Mouse (Mus musculus) mouse trophoblast stem cell (cell line): Measurements from ENCODE around the gene Selenoo.

Experiments
- in situ Hi-C, 2 experiments: fragments of 300-500 bp; cut with MseI, MboI; formaldehyde crosslinking; loops; 2 replicates in 1 of 2; 3 replicates in 1 of 2; pipeline ENCODE4 v1.15.1; 2025

Gene Selenoo

DNA sequence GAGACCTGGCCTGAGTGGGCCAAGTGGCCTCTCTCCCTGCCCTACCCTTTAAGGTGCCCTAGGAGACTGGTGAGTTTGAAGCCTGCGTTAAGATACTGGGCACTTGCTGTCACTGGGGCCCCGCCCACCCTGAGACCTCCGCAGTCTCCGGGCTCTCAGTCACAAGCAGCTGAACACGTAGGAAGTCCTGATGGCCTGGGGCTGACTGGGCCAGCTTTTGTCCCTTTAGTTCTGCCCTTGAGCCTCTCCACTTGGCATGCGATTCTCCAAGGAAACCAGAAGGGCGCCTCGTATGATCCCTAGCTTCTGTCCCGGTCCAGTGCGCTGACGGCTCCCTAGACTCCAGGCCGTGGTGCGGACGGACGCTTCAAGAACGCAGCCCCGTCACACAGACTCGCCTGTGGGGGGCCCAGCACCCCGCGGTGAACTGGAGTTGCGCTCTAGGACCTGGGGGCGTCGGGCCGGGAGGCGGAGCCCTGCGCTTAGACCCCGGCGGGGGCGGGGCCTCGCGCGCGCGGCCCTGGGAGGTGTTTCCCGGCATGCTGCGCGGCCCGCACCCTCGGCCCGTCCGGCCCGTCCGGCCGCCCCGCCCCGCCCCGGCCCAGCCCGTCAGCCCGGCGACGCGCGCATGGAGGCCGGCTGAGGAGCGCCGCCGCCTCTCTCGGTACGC lies 13.3 kb upstream of the Selenoo start:
- in situ Hi-C loops: no loop called here

DNA sequence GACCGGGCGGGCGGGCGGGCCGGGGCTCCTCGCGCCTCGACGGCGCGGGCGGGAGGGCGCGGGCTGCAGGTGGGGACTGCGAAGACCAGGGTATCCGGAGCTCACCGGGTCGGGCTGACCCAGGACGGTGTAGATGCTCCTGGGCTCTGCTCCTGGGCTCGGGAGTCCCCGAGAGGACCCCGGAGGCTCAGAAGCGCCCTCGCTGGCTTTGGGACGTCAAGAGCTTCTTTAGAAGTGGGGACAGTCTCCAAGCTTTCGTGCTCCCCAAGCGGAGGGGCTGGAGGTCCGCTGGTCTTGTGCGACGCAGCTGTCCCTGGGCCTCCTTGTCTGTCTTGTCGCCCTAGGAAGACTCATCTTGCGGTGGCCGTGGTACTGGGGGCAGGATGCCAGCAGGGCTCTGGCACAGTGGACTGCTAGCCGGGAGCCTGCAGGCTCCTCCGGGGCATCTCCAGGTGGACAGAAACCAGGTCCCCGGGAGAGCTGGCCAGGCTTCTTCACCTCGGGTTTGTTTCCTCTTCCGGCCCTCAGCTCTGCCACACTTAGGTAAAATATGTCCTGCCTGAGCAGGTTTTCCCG lies 12.6 kb upstream of the Selenoo start:
- in situ Hi-C loops: no loop called here

DNA sequence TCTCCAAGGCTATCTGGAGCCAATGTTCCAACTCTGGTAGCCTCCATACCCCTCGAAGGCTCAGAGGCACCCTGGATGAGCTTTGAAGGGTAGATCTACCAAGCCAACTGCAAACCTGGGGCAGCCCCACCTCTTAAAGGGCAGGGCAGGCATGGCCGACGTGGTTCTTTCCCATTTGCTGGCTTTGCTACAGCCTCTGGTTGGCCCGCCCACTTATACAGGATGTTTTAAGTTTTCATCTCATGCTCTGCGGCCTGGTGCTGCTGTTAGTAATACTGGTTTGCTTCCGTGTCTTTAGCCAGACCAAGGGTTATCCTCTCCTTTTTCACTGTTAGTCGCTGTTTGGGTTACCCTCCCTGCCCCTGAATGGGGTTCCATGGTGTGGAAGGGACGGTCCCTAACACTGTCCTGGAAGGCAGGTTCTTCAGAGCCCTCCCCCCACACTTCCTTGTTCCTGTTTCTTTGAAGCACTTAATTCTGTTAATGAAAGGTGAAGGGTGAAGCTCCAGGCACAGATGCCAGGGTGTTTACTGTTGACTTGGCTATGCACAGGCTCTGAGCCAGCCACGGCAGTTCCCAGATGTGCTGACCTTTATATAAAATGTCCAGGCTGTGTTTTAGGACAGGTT lies 10.6 kb upstream of the Selenoo start:
- in situ Hi-C loops: no loop called here

DNA sequence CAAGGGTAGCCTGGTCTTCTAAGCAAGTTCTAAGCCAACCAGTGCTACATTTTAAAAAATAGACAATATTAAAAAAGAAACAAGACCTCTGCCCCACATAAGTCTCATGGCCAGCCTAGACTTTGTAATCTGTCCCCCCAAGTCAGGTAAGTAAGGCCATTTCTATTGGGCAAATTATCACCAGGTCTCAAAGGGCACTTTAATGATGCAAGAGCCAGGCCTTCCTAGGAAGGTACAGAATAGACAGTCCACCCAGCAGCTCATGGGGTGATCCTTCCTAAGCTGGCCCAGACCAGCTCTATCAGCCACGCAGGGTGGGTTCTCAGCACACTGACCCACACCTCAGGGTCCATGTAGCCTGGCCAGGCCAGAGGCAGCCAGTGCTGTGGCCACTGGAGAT lies 5.0 kb upstream of the Selenoo start:
- in situ Hi-C loops: no loop called here

DNA sequence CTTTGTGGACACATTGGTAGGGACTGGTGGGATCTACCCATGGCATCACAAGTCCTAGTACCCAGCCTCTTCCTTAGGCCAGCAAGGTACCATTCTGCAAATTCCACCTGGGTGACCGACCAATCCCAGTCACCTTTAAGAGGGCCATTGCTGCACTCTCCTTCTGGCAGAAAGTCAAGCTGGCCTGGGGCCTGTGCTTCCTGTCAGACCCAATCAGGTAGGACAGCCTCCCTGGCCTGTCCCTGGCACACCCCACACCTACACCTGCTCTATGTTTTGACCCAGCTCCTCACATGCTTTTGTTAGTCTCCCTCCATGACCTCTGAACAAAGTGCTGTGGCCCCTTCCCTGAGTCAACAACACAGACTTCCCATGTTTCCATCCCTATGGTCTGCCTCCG lies 4.1 kb upstream of the Selenoo start:
- in situ Hi-C loops: no loop called here

DNA sequence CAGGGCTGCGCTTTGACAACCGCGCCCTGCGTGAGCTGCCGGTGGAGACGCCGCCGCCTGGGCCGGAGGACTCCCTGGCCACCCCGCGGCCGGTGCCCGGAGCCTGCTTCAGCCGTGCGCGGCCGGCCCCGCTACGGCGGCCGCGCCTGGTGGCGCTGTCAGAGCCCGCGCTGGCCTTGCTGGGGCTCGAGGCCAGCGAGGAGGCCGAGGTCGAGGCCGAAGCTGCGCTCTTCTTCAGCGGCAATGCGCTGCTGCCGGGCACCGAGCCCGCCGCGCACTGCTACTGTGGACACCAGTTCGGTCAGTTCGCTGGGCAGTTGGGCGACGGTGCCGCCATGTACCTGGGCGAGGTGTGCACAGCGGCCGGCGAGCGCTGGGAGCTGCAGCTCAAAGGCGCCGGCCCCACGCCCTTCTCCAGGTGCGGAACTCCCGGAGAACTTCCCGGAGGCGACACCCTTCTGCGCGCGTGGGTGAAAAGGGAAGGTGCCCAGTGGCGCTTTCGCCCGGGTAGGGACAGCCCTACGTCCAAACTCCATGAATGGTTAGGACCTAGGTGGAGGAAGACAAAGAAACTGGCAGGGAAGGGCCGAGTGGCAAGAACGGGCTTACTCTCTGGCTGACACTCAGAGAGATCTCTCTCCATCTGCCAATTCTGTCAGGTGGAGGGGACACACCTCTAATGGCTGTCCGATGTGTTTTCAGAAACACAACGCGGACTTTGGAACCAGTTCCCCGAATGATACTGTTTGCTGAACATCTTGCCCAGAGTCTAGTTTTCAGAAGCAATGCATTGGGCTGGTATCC lies 566 bp downstream of the Selenoo start:
- in situ Hi-C loops: no loop called here

DNA sequence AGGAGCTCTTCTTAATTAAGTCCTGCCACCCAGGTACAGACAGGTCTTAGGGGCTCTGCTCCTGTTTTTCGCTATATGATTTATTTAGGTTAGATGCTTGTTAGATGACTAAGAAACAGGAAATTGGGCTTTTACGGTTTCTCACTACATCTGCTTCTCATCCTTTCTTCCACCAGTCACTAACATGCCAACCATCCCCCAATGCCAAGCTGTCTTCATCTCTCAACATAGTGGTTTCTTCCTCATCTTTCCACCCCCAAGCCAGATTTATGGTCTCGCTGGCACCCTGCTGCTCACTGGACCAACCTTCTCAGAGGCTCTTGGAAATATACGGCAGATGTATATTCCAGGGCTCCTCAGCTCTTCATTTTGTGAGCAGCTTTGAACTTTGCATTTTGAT lies 1.8 kb downstream of the Selenoo start:
- in situ Hi-C loops: no loop called here

DNA sequence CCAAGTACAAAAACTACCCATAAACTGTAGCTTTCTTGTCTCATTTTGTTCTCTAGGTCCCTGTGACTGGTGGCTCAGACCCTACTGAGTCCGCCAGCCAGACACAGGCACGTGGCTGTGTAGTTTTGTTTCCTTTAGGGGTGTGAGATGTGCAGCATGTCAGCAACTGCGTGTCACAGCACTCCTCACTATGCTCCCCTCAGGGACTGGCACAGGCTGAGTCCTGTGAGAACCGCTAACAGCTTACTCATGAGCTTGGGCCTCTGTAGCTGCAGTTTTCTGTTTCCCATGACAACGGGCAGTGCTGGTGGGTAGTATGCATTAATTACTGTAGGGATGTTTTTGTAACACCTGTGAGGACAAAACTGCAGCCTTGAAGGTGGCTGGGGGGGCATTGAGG lies 3.3 kb downstream of the Selenoo start:
- in situ Hi-C loops: no loop called here

DNA sequence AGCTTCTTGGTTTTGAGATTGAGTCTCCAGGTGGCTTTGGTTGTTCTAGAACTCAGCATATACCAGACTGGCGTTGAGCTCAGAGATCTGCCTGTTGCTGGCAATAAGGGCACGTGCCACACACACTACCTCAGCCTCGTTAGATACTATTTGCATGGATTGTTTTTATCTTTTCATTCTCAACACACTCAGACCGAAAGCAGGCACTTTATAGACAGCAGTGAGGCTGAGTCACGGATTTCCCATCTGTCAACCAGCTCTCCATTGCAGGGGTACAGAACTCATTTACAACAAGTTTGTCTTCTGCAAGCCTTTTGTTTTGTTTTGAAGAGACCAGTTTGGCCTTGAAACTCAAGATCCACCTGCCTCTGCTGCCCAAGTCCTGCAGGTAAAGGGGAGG lies 8.6 kb downstream of the Selenoo start:
- in situ Hi-C loops: no loop called here

DNA sequence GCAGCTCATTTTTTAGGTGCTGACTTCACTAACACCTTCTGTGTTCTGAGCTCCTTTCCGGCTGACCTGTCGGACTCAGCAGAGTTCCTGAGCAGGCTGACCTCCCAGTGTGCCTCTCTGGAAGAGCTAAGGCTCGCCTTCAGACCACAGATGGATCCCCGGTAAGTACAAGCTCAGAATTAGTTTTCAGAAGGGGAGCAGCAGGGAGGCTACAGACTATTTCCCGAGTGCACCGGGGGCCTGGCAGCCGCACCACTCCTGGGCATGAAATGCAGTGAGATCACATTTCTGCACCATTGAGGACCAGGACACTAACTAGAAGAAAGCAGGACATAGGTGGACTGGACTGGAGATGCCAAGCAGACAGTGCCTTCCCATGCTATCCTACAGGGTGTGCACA lies 9.7 kb downstream of the Selenoo start:
- in situ Hi-C loops: no loop called here

DNA sequence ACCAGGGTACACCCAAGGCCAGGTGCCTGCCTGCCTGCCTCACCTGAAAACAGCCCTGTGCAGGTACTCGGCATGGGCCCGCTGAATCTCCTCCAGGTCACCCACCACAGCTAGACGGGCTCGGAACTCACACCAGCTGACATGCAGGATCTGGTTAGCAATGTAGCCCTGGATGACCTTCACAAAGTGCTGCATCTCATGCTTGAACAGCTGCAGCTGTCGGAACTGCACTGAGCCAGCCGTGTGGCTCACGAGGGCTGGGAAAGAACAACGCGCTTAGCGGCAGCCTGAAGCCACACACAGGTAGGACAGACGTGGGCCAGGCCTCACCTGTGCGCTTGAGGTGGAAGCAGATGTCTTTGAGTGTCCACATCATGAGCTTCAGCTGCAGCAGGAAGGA lies 11.9 kb downstream of the Selenoo start:
- in situ Hi-C loops: no loop called here

DNA sequence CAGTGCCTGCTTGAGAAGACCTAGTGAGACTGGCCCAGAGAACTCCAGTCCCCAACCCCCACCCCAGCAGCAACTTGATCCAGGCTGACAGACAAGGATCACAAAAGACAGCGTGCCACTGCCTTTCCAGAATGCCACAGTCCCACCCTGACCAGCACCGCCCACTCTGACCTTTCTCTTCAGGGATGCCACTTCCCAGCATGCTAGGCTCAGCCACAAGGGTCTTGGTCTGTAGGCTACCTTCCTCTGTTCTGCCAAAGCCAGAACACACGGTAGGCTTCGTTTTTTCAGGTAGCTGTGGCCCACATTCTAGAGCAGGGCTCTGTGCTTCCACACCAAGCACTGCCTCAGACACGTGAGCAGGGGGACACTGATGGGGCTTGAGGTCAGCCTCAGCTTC lies 13.8 kb downstream of the Selenoo start:
- in situ Hi-C loops: no loop called here

DNA sequence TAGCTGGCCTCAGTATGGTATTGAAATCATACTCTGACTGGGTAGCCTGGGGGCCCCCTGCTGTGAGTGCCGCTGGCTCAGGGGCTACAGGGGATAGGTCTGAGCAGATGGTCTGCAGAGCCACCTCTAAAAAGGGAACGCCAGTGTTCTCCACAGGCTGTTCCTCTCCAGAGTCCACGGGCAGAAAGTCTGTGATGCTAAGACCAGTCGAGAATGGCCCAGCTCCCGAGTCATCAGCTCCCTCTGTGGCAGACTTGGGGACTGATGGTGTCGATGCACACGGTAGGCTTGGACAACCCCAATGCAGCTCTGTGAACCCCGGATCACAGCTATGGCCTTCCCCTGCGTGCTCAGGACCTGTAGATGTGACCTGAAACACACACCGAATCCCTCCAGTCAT lies 15.0 kb downstream of the Selenoo start:
- in situ Hi-C loops: no loop called here

DNA sequence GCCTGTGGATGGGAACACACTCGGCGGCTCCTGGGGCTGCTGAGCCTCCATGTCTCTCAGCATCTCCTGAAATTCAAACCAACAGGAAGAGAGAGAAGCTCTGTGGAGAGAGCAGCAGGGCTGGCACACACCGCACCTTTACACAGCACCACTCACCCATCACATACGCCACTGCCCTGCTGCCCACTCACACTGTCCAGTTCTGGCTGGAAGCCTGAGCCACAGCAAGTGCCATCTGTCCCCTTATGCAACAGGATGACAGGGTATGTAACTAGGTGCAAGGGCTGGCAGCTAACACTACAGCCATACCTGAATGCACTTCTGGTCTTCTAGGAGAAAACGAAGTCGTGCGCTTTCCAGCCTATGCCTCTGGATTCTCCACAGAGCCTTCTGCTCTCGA lies 15.5 kb downstream of the Selenoo start:
- in situ Hi-C loops: no loop called here

DNA sequence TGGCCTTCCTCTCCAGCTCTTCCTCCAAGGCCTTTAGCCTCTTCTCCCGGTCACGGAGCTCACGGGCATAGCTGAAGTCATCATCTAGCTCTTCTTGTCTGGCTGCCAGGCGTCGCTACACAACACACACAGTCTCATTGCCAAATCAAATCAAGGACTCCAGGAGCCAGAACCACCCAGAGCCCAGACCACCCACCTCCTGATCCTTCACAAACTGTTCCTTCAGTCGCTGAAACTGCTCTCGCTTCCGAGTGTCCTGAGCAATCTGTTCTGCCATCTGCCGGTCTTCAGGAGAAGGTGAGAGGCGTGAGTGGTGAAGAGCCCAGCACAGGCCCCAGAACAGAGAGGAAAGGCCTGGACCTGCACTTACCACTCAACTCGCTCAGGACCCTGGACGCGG lies 17.2 kb downstream of the Selenoo start:
- in situ Hi-C loops: no loop called here

DNA sequence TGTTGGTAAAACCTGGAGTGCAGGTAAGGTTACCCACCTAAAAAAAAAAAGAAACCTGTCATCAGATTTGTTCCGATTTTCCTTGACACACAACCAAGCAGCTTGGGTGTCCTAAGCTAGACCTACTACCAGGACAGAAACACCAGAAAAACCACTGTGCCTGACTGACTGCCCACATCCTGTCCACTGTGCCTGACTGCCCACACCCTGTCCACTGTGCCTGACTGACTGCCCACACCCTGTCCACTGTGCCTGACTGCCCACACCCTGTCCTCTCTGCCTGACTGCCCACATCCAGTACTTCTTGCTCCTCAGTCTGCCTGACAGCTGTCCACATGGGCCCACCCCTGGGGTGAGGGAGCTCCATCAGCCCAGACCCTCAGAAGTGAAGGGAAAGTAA lies 18.1 kb downstream of the Selenoo start:
- in situ Hi-C loops: no loop called here

DNA sequence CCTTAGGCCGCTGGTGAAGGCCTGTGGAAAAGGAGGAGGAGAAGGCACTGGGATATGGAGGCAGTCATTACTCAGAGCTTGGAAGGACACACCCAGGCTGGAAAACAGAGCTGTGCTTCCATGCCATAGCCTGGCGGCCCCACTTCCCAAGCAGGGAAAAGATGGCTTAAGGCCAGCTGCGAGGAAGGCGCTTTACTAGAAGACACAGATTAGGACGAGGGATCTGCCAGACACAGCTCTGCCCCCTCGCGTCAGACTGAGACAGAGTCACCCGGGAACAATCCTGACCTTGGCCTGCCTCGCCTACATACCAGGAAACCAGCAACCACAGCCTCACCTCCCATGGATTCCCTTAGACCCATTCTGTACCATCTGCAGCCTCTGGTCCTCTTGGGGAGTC lies 21.3 kb downstream of the Selenoo start:
- in situ Hi-C loops: no loop called here

DNA sequence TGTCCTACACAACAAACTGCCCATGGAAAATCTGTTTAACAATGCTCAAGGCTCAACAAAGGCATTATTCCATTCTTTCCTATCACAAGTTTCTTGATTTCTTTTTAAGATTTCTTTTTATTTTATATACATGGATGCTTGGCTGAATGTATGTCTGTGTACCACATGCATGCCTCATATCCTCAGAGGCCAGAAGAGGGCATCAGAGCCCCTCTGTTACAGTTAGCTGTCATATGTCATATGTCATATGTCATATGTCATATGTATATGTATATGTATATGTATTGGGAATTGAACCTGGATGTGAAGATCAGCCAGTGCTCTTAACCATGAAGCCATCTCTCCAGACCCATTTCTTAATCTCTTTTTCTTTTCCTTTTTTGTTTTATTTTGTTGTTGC lies 29.1 kb downstream of the Selenoo start:
- in situ Hi-C loops: no loop called here

DNA sequence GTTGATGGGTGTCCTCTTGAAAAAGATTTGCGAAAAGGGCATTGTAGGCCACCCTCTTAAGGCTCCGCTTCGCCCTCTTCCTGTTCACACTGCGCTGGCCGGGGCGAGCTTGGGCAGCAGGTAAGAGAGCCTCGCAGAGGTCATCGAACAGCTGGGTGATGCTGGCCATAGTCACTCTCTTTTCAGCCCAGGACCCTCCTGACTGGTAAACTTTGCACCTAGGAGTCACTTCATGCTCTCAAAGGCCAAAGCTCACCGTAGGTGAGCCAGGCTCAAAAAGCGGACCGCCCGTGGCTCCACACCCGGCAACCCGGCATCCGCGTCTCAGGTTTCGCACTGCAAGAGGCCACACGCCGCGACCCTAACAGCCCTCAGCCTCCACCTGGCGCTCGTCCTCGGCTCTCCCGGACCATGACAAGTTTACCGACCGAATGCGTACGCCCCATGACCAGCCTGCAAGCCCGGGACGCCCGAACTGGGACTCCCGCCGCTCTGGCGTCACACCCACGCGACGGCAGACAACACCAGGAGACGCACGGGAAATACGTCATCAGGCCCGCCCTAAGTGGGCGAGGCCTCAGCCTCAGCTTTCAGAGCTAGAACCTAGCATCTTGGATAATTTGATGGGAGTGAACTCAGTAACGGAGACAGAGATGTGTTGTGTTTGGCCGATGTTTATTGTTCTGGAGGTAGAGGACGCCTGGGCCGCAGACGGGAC lies 33.9 kb downstream of the Selenoo start, which contains the start of gene Tubgcp6:
Gene Tubgcp6, minus strand, starts transcription at position 464 of the 718 bp plus-strand sequence.
- in situ Hi-C loops: no loop called here

DNA sequence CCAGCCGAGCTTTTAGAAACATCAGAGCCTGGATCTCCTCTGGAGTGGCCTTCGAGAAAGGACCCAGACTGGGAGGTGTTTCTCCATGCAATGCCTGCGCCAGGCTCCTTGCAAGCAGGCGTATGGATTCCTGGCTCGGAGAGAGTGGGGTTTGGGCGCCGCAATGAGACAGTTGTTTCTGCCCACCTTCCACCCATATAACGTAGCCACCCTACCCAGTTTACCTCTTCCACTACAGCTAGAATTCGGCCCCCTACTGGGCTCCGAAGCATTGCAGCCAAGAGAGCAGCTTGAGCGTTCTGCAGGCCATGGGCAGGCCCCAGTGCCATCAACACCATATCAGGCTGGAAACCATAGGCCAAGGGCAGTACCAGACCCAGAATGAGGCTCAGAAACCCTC lies 34.7 kb downstream of the Selenoo start:
- in situ Hi-C loops: no loop called here

DNA sequence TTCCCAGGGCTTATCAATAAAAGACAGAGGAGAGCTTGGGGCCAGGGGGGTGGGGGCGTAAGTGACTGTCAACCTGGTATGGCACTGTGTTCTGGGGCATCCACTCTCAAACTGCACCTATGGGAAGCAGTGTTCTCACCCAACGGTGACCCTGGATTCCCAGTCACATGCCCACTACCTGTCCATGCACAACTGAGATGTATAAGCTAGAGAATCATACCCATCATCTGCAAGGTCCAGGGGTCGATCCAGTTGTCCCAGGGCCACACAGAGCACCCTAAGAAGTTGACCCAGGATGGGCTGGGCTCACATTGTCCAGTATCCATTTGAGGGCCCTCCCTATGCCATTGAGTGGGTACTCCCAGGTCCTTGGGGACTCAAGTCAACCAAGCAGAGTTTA lies 35.4 kb downstream of the Selenoo start:
- in situ Hi-C loops: no loop called here

DNA sequence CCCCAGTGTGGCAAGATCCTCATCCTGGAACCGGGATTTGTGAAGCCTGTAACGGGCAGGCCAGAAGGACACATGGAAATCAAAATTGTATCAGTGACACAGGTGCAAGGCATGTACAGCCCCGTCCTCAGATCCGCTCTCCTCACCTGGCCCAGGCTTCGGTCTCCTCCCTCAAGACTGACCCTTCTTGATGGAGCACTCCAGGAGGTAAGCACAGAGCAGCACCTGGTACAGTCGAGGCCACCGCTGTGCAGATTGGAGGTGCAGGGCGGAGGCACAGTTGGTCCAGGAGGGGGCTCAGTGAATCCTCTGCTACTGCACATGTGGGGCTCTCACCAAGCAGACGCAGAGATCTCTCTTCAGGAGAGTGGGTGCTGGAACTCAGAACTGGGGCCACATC lies 36.5 kb downstream of the Selenoo start:
- in situ Hi-C loops: no loop called here
